11 mouse cellular contexts compared by ENCODE assay signal in genomic region chrX:161032423-161032822, GRCm38 (mm10). TPM values are rescaled to one million over a fixed set of nuclear protein-coding genes. Genes with fewer than 3 reads are reported as not detected.
DNase-seq lines count a peak whose midpoint lies in the region; ATAC-seq and TF ChIP-seq lines count a peak whose summit lies in the region.
"Had no signal": no experiment of that assay in that cellular context is flagged by ENCODE, and none has a peak within 500 bp of the region (broad histone marks: within the 10 kb centered on the region; RNA-seq: fewer than 3 reads in every experiment).

No protein-coding gene starts in this region.

- in situ Hi-C loops in ES-E14 (cut with MboI; ENCODE audit: low sequenced_read_pairs in 2 of 2, unreplicated experiment in 2 of 2) = loop anchor here in 1 of 2 experiments (25.0 kb wide), 1 partner anchor 845 kb away; no protein-coding TSS in a partner anchor

- H3K27ac ChIP-seq in forebrain, postnatal 0 days (ENCODE audit: low read depth, low read length) = no peak overlapping the region
- no peak overlapping the region for H3K27ac ChIP-seq in forebrain, embryonic 10.5 days
- H3K27ac ChIP-seq in lung, postnatal 0 days (ENCODE audit: low read length) = no peak overlapping the region
- no peak overlapping the region for H3K27ac ChIP-seq in ES-E14 (ENCODE audit: insufficient read depth, low read depth, low read length, poor library complexity, severe bottlenecking)

- TF ChIP-seq EP300 in lung, postnatal 0 days (IDR thresholded peaks at IDR 0.05) = no peak

- TF ChIP-seq CTCF in forebrain, postnatal 0 days (IDR thresholded peaks at IDR 0.05; ENCODE audit: low read depth) = peak; percentile 33; the same call in 1 of the 2 replicates
- peak; percentile 34 for TF ChIP-seq CTCF in lung, postnatal 0 days (IDR thresholded peaks at IDR 0.05)

- H3K4me1 ChIP-seq in forebrain, postnatal 0 days (ENCODE audit: insufficient read depth) = no peaks in the 10 kb centered on the region
- H3K4me1 ChIP-seq in forebrain, embryonic 10.5 days = no peaks in the 10 kb centered on the region
- no peaks in the 10 kb centered on the region for H3K4me1 ChIP-seq in lung, postnatal 0 days (ENCODE audit: insufficient read depth, low read depth, low read length)
- H3K4me1 ChIP-seq in ES-E14 (ENCODE audit: control insufficient read depth in 2 of 2, insufficient read depth in 2 of 2, low read length in 2 of 2, poor library complexity in 1 of 2) = no peaks in the 10 kb centered on the region

- H3K4me2 ChIP-seq in forebrain, postnatal 0 days (ENCODE audit: low read depth) = no peak overlapping the region
- H3K4me2 ChIP-seq in lung, postnatal 0 days (replicated peaks; ENCODE audit: low read depth, low read length) = no peak overlapping the region

- no peaks in the 10 kb centered on the region for H3K27me3 ChIP-seq in forebrain, postnatal 0 days (ENCODE audit: insufficient read depth, low read length)
- peaks cover 59% of the 10 kb centered on the region for H3K27me3 ChIP-seq in forebrain, embryonic 10.5 days (ENCODE audit: poor library complexity, severe bottlenecking)
- no peaks in the 10 kb centered on the region for H3K27me3 ChIP-seq in lung, postnatal 0 days (replicated peaks; ENCODE audit: insufficient read depth, low read length)

- no peaks in the 10 kb centered on the region for H3K36me3 ChIP-seq in forebrain, postnatal 0 days (ENCODE audit: insufficient read depth)
- H3K36me3 ChIP-seq in forebrain, embryonic 10.5 days (replicated peaks) = no peaks in the 10 kb centered on the region
- H3K36me3 ChIP-seq in lung, postnatal 0 days (ENCODE audit: insufficient read depth, low read length) = no peaks in the 10 kb centered on the region
- H3K36me3 ChIP-seq in ES-E14 (ENCODE audit: control insufficient read depth, insufficient read depth, low read length, poor library complexity, severe bottlenecking) = no peaks in the 10 kb centered on the region

- no peaks in the 10 kb centered on the region for H3K9me3 ChIP-seq in forebrain, postnatal 0 days (ENCODE audit: low read length)
- H3K9me3 ChIP-seq in forebrain, embryonic 10.5 days = no peaks in the 10 kb centered on the region
- H3K9me3 ChIP-seq in lung, postnatal 0 days (ENCODE audit: low read length) = no peaks in the 10 kb centered on the region
- no peaks in the 10 kb centered on the region for H3K9me3 ChIP-seq in ES-E14 (ENCODE audit: control insufficient read depth, insufficient read depth, low read depth, low read length)

- 49% methylated on average over 2 of the region's 2 CpGs for WGBS in forebrain, postnatal 0 days
- WGBS in forebrain, embryonic 10.5 days = 36% methylated on average over 2 of the region's 2 CpGs
- WGBS in lung, postnatal 0 days = 28% methylated on average over 2 of the region's 2 CpGs

- ATAC-seq in forebrain, postnatal 0 days = no peak
- ATAC-seq in lung, postnatal 0 days = no peak
- ATAC-seq: inflammation-experienced regulatory T-cells, adult 6 months had no signal

- H3K4me3 ChIP-seq in forebrain, postnatal 0 days (ENCODE audit: low read depth, low read length) = no peak overlapping the region
- H3K4me3 ChIP-seq in forebrain, embryonic 10.5 days = no peak overlapping the region
- no peak overlapping the region for H3K4me3 ChIP-seq in lung, postnatal 0 days (ENCODE audit: low read depth, low read length)
- no peak overlapping the region for H3K4me3 ChIP-seq in ES-E14 (ENCODE audit: insufficient read depth in 1 of 2, low read depth in 1 of 2, low read length in 2 of 2, poor library complexity in 1 of 2, severe bottlenecking in 1 of 2)
- H3K4me3 ChIP-seq: erythroblast, embryonic 14.5 days had no signal

- no peak overlapping the region for H3K9ac ChIP-seq in forebrain, postnatal 0 days
- no peak overlapping the region for H3K9ac ChIP-seq in lung, postnatal 0 days (replicated peaks; ENCODE audit: low read depth)
- H3K9ac ChIP-seq in ES-E14 (ENCODE audit: insufficient read depth, low read depth, low read length, poor library complexity, severe bottlenecking) = no peak overlapping the region

- DNase-seq in forebrain, postnatal 0 days = peak; percentile 1
- DNase-seq in forebrain, embryonic 10.5 days (ENCODE audit: extremely low spot score, low spot score) = no peak
- DNase-seq in lung, postnatal 0 days (ENCODE audit: low spot score) = no peak
- no peak for DNase-seq in lung, postnatal 25 days (ENCODE audit: low spot score)
- DNase-seq in ES-E14 (ENCODE audit: low read depth, low spot score) (peak; percentile 7), MN1 (ENCODE audit: low spot score) (no peak)
- DNase-seq in retina, embryonic 14.5 days (ENCODE audit: low spot score) = peak; percentile 23
- no peak for DNase-seq in layer of hippocampus, postnatal 36 days
- DNase-seq: cerebellum, adult 9-11 months had no signal

TF ChIP-seq in ES-E14, 5 proteins besides CTCF, POLR2A, EP300 and RAD21:
- TF ChIP-seq MAFK (IDR thresholded peaks at IDR 0.05; ENCODE audit: insufficient read depth, low read depth, low read length) = no peak
- no peak for TF ChIP-seq CHD2 (IDR thresholded peaks at IDR 0.05; ENCODE audit: low read depth, low read length)
- no peak for TF ChIP-seq ZC3H11A (IDR thresholded peaks at IDR 0.05; ENCODE audit: borderline replicate concordance, low read depth, low read length)
- TF ChIP-seq ZNF384 (IDR thresholded peaks at IDR 0.05; ENCODE audit: low read depth, low read length) = no peak
TF ChIP-seq in ES-E14: peak in this region for 0.

RNA-seq across cellular contexts. Expression of gene Cdkl5, which starts 37.9 kb away (rescaled TPM):
- 25.6 and 31.9 TPM in 2 replicates for total RNA-seq in forebrain, postnatal 0 days (2014; rRNA removed)
- polyA plus RNA-seq in forebrain, postnatal 0 days (2015; fragmentation: Nextera tagmentation; extraction: Ambion mirVana) = 5.8 and 7.2 TPM in 2 replicates
- 3.0 and 3.2 TPM in 2 replicates for polyA plus RNA-seq in forebrain, embryonic 10.5 days (2016; fragmentation: Nextera tagmentation; extraction: Ambion mirVana)
- 3.3 and 4.9 TPM in 2 replicates for polyA plus RNA-seq in lung, postnatal 0 days (2015; fragmentation: Nextera tagmentation; extraction: Ambion mirVana)
- 4.0 and 4.3 TPM in 2 replicates for total RNA-seq in ES-E14 (2012; rRNA removed)
- 100 to 1,000 TPM; 105 to 106 TPM for total RNA-seq in layer of hippocampus, postnatal 36 days (2021)
- polyA plus RNA-seq: erythroblast, embryonic 14.5 days had no signal

Comparison
In these comparisons a context has a peak if more than half of its experiments do, and no peak if none do; other contexts are left out.
1. DNase-seq: peak in forebrain, postnatal 0 days (single experiment), ES-E14 (single experiment) and retina, embryonic 14.5 days (single experiment); none in forebrain, embryonic 10.5 days (single experiment), lung, postnatal 0 days (single experiment), lung, postnatal 25 days (single experiment), MN1 (single experiment) and layer of hippocampus, postnatal 36 days (0 of 2).